10 mouse cellular contexts compared by ENCODE assay signal in the genomic region with DNA sequence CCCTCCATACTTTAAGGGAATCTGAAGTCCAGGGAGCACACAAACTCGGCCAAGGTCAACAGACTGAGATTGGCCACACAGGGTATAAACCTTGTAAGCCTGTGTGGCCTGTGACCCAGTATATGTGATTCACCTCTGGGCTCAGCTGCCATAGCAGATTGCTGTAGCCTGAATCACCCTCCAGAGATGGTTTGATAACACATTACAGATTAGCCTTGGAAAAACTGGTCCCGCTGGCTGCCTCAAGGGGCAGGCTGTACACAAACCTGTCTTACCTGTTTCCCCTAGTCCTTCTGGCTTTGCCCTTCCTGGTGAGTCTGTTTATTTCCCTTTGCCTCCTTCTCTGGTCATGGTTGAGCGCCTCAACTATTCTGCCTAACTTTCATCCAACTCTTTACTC.
DNase-seq lines count a peak whose midpoint lies in the region; ATAC-seq lines count a peak whose summit lies in the region.
"Had no signal": no experiment of that assay in that cellular context is flagged by ENCODE, and none has a peak within 500 bp of the region (broad histone marks: within the 10 kb centered on the region; RNA-seq: fewer than 3 reads in every experiment).

No protein-coding gene starts in this region.

- ATAC-seq in CD4-positive, CD25-positive, alpha-beta regulatory T cell, adult 4 months = no peak

- DNase-seq in testis, postnatal 14 days (ENCODE audit: low spot score) = peak; percentile 14
- no peak for DNase-seq in testis, postnatal 10 days (ENCODE audit: low spot score)
- peak; percentile 84 for DNase-seq in kidney, adult 11 months
- DNase-seq in large intestine, adult 2 months (ENCODE audit: low read depth, low spot score) = peak; percentile 48
- peak; percentile 49 for DNase-seq in urinary bladder, postnatal 25 days (ENCODE audit: low spot score)
- DNase-seq in gastrocnemius, postnatal 25 days = no peak
- DNase-seq in cerebellum, adult 11-12 months = no peak
- DNase-seq: liver, embryonic 13.5 days; midbrain, embryonic 14.5 days had no signal

- WGBS in large intestine, adult 2 months = 23% methylated on average over 3 of the region's 3 CpGs

Comparison
In these comparisons a context has a peak if more than half of its experiments do, and no peak if none do; other contexts are left out.
1. DNase-seq: peak in testis, postnatal 14 days (single experiment), kidney, adult 11 months (single experiment), large intestine, adult 2 months (single experiment) and urinary bladder, postnatal 25 days (single experiment); none in testis, postnatal 10 days (single experiment), gastrocnemius, postnatal 25 days (single experiment) and cerebellum, adult 11-12 months (single experiment).